Mouse (Mus musculus) limb, embryonic 11.5 days (tissue): ENCODE data around the gene Rgs12. TPM values are rescaled to one million over a fixed set of nuclear protein-coding genes. Genes with fewer than 3 reads are reported as not detected.

Source experiments
- ATAC-seq: fragments of 200-750 bp; cut with Nextera tagmentation; 2 replicates; pipeline ENCODE4 v1.8.0; 2017; ENCODE audit warnings: low read depth; ENCODE audit not compliant: insufficient number of reproducible peaks, low FRiP score, low TSS enrichment
- DNase-seq: peaks from one replicate; pipeline ENCODE4 v3.0.0-alpha.2; 2015; ENCODE audit warnings: low spot score
- H3K27ac ChIP-seq: fragments of 300-500 bp; sonication (generic); replicated peaks from 2 replicates; pipeline ENCODE4 v1.5.1; 2014; ENCODE audit warnings: low read depth, mild to moderate bottlenecking, low read length
- H3K27me3 ChIP-seq: fragments of 300-500 bp; sonication (generic); 2 replicates; pipeline ENCODE4 v1.6.1; 2014; ENCODE audit warnings: mild to moderate bottlenecking, low read length, mixed read lengths; ENCODE audit not compliant: control insufficient read depth, insufficient read depth
- H3K36me3 ChIP-seq: fragments of 300-500 bp; sonication (generic); 2 replicates; pipeline ENCODE4 v1.6.1; 2014; ENCODE audit warnings: mild to moderate bottlenecking, low read length, moderate library complexity, mixed read lengths; ENCODE audit not compliant: control insufficient read depth, insufficient read depth
- H3K4me1 ChIP-seq: fragments of 300-500 bp; sonication (generic); 2 replicates; pipeline ENCODE4 v1.6.1; 2014; ENCODE audit warnings: low read length, mixed read lengths; ENCODE audit not compliant: control insufficient read depth, insufficient read depth
- H3K4me2 ChIP-seq: fragments of 300-500 bp; sonication (generic); 2 replicates; pipeline ENCODE4 v1.6.1; 2014; ENCODE audit warnings: low read depth, mild to moderate bottlenecking, moderate library complexity; ENCODE audit not compliant: severe bottlenecking
- H3K4me3 ChIP-seq: fragments of 300-500 bp; sonication (generic); 2 replicates; pipeline ENCODE4 v1.5.1; 2014; ENCODE audit warnings: low read depth, low read length
- H3K9ac ChIP-seq: fragments of 300-500 bp; sonication (generic); 2 replicates; pipeline ENCODE4 v1.6.1; 2014; ENCODE audit warnings: mild to moderate bottlenecking, low read length
- H3K9me3 ChIP-seq: fragments of 300-500 bp; sonication (generic); 2 replicates; pipeline ENCODE4 v1.6.1; 2016; ENCODE audit warnings: low read length; ENCODE audit not compliant: control insufficient read depth
- WGBS: fragments of 180-500 bp; shearing (Covaris S2); extraction: QIAGEN DNeasy Blood & Tissue Kit; methylation state at CpG from one replicate; pipeline ENCODE4 v1.1.7; 2014; 5-methylcytosine and 5-hydroxymethylcytosine counted together
- polyA plus RNA-seq: library from polyadenylated mRNA; unstranded; fragments of >200 nt; fragmentation: Nextera tagmentation; extraction: Ambion mirVana; gene quantifications from 2 replicates; pipeline ENCODE4 v1.2.1, GENCODE M21; 2014

The Rgs12 gene
- polyA plus RNA-seq, 1 experiment from 2014 or later: 38.7 TPM

DNA sequence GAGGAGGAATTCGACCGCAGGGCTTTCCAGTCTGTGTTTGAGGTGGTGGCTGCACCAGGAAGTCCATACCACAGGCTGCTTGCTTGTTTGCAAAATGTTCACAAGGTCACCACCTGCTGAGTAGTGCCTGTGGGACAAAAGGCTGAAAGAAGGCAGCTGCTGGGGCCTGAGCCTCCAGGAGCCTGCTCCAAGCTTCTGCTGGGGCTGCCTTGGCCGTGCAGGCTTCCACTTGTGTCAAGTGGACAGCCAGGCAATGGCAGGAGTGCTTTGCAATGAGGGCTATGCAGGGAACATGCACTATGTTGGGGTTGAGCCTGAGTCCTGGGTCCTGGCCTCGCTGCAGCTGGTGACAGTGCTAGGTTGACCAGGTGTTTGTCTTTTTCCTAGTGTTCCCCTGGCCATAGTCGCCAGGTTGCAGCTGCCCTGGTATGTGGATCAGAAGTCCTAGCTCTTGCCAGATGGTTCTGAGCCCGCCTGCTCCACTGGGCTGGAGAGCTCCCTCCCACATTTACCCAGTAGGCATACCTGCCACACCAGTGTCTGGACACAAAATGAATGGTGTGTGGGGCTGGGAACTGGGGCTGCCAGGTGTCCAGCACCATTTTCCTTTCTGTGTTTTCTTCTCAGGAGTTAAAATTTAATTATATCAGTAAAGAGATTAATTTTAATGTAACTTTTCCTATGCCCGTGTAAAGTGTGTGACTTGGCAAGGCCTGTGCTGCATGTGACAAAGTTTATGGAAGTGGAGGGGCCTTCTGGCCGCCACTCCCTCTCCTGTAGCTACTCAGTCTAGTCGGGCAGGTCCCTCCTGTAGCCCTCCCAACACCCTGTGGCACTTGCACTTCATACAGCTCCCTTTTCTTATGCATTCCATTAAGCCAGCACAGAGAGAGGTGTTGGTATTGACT is 40.3 kb upstream of the Rgs12 start:
- no peaks in the 10 kb centered on the region for H3K4me1 ChIP-seq
- H3K9ac ChIP-seq: no peak overlapping the region
- H3K4me3 ChIP-seq: no peak overlapping the region
- peaks cover 18% of the 10 kb centered on the region; the same call in 1 of the 2 replicates for H3K36me3 ChIP-seq
- WGBS: 87% methylated on average over 9 of the region's 9 CpGs
- no peak for ATAC-seq
- no peak for DNase-seq
- no peak overlapping the region for H3K27ac ChIP-seq
- H3K27me3 ChIP-seq: no peaks in the 10 kb centered on the region
- no peaks in the 10 kb centered on the region for H3K9me3 ChIP-seq
- H3K4me2 ChIP-seq: no peak overlapping the region

DNA sequence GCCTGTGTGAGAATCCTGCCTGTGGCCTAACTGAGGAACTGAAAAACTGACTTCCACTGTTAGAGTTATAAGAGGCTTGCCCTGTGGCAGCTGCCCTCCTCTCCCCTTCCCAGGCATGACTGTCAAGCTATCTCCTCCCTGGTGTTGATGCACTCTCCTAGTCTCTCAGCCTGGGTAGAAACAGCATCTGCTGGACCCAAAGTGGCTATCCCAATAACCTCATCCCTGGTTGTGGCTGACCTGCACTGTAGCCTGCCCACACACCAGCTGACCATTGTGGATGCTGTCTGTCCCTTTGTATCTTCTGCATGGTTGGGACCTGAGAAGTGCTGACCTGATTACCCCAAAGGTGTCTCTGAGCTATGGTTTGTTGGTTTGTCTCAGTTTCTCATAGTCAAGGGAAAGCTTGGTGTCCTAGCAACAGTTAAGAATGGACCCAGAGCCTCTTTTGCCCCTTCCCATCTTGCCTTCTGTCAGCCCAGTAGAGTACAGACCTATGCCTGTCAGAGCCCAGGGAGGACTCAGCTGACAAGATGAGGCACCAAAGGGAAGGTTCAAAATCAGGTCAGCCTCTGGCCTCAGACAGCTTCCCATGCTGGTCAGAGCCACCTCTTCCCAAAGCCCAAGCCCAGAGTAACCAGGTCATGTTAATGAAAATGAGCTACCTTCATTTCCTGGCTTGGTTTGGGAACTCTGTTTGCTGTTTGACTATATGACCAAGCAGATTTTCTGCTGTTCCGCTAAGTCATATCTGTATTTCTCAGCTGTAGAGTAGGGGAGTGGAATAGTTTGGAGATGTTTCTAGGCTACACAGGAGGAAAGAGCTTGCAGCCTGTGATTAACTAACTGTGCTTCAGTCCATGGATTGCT is 39.4 kb upstream of the Rgs12 start:
- no peak overlapping the region for H3K4me2 ChIP-seq
- no peaks in the 10 kb centered on the region for H3K9me3 ChIP-seq
- H3K27ac ChIP-seq: no peak overlapping the region
- ATAC-seq: no peak
- no peak overlapping the region for H3K9ac ChIP-seq
- H3K27me3 ChIP-seq: no peaks in the 10 kb centered on the region
- H3K36me3 ChIP-seq: peaks cover 18% of the 10 kb centered on the region; the same call in 1 of the 2 replicates
- no peak overlapping the region for H3K4me3 ChIP-seq
- H3K4me1 ChIP-seq: no peaks in the 10 kb centered on the region
- DNase-seq: no peak
- WGBS: 100% methylated on average over 1 of the region's 1 CpGs

DNA sequence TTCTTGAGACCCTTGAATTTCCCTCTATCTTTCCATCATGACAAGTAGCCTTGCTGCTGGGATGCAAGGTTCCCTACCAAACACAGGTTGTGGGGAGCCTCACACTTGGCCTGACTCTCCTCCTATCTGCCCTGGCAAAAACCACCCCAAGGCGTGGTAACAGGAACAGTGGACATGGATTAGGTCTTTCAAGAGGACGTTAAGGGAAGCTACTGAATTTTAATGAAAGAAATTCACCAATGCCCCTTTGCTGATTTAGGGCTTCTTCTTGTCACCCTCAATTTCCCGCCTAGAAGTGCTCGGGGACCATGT is 38.8 kb upstream of the Rgs12 start:
- Histone ChIP-seq H3K4me2 (no peak overlapping the region), H3K36me3 (peaks cover 14% of the 10 kb centered on the region; the same call in 1 of the 2 replicates), H3K27ac (no peak overlapping the region), H3K27me3 (no peaks in the 10 kb centered on the region), H3K9ac (no peak overlapping the region), H3K4me1 (no peaks in the 10 kb centered on the region), H3K9me3 (no peaks in the 10 kb centered on the region), H3K4me3 (no peak overlapping the region)
- 92% methylated on average over 4 of the region's 4 CpGs for WGBS
- DNase-seq (no peak), ATAC-seq (no peak)

DNA sequence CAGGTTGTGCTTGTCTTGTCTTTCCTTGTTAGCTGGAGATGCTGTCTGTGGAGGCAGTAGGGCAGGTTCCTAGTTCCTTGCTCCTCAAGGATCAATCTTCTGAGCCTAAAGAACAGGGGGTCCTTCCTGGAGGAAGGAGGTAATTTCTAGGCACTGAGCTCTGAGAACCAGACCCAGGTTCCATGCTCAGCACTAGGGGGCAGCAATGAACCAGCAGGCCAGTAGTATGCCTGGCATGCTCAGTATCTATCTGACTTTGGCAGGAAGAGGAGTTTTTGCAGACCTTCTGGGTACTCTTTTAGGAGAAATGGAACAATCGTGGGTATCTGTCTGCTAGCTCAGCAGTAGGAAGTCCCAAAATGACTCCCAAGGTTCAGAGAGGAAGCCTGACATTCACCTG is 33.4 kb upstream of the Rgs12 start:
- no peak overlapping the region for H3K27ac ChIP-seq
- DNase-seq (peak; percentile 74), ATAC-seq (0 out of 2 replicates have a peak, but pooled peaks have one; percentile 60)
- H3K27me3 ChIP-seq: no peaks in the 10 kb centered on the region
- no peak overlapping the region for H3K4me3 ChIP-seq
- H3K4me2 ChIP-seq: no peak overlapping the region
- WGBS: 17% methylated on average over 1 of the region's 1 CpGs
- no peaks in the 10 kb centered on the region for H3K4me1 ChIP-seq
- H3K9me3 ChIP-seq: no peaks in the 10 kb centered on the region
- no peak overlapping the region for H3K9ac ChIP-seq
- no peaks in the 10 kb centered on the region for H3K36me3 ChIP-seq

DNA sequence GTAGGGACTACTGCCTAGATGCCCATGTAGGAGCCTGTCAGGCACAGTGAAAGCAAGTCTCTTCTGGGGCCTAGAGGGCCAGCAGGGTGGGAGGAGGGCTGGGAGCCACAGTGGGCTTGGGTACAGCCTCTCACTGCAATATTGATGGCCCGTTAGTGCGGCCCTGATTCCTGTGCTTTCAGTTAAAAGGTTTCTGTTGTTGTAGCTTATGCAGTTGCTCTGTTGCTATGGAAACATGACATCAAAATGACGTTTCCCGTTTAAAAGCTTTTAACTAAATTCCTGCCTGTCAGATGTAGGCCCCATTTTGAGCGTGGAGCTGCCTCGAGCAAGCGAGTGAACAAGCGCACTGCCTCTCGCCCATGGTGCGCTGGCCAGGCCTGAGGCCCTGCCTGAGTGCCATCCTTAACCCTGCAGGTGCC is 32.0 kb upstream of the Rgs12 start:
- WGBS: 62% methylated on average over 10 of the region's 10 CpGs
- Histone ChIP-seq H3K36me3 (no peaks in the 10 kb centered on the region), H3K4me1 (no peaks in the 10 kb centered on the region), H3K27me3 (no peaks in the 10 kb centered on the region), H3K4me2 (no peak overlapping the region), H3K9me3 (no peaks in the 10 kb centered on the region), H3K9ac (no peak overlapping the region), H3K4me3 (no peak overlapping the region), H3K27ac (no peak overlapping the region)
- ATAC-seq (no peak), DNase-seq (no peak)

DNA sequence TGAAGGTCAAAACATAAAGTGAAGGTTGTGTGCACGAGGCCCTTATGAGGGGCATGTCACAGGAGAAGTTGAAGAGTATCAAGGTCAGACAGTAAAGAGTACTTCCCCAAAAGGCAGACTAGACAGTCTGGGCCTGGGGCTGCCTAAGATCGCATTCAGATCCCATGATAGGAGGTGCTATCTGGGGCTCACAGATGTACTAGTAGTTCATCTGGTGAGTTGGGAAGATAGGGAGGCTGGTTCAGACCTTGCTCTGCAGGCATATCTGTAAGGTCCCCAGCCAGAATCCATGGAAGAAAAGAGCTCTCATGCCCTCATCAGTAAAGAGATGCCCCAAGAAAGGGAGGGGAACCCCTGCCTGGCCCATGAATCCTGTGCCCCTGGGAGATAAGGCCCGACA is 30.5 kb upstream of the Rgs12 start:
- H3K27ac ChIP-seq: no peak overlapping the region
- WGBS: 86% methylated on average over 3 of the region's 3 CpGs
- H3K36me3 ChIP-seq: no peaks in the 10 kb centered on the region
- no peak overlapping the region for H3K4me3 ChIP-seq
- no peaks in the 10 kb centered on the region for H3K9me3 ChIP-seq
- no peaks in the 10 kb centered on the region for H3K4me1 ChIP-seq
- no peak overlapping the region for H3K4me2 ChIP-seq
- ATAC-seq: no peak
- no peak for DNase-seq
- no peak overlapping the region for H3K9ac ChIP-seq
- no peaks in the 10 kb centered on the region for H3K27me3 ChIP-seq

DNA sequence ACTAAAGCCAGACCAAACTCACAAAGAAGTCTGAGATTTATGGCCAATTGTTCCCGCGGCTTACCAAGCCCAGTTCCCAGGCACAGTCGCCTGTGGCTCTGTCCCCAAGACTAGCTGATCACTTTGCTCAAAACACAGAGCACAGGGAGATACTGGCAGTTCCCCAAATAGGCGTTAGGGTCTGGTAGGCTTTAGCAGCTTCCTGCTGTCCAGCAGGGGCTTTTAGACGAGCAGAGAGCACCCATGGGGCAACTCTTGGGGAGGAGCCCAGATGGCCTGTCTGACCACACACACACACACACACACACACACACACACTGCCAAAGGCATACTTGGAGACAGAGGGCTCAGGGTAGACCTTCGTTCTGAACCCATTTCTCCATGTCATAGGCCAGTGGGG is 26.7 kb upstream of the Rgs12 start:
- ATAC-seq: no peak
- Histone ChIP-seq H3K27me3 (no peaks in the 10 kb centered on the region), H3K4me1 (no peaks in the 10 kb centered on the region), H3K27ac (no peak overlapping the region), H3K36me3 (no peaks in the 10 kb centered on the region), H3K4me2 (no peak overlapping the region), H3K4me3 (no peak overlapping the region), H3K9me3 (no peaks in the 10 kb centered on the region), H3K9ac (no peak overlapping the region)
- 55% methylated on average over 6 of the region's 6 CpGs for WGBS
- no peak for DNase-seq

DNA sequence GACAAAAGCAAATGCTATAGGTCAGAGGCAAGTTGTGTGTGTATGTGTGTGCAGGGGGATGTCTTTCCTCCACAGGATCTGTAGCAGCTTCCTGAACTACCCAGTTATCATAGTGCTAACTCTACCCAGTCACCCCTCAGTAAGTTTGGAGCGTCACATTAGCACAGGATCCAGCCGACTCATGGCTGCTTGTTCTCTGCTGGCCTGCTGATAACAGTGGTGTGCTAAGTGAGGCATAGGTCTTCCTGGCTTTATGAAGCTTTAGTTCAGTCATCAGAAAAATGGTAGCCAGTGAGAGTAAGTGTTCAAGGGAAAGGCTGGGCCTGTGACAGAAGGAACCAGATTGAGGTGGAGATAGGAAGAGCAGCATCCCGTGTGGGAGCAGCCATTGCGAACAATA is 25.3 kb upstream of the Rgs12 start:
- no peaks in the 10 kb centered on the region for H3K9me3 ChIP-seq
- DNase-seq (no peak), ATAC-seq (no peak)
- H3K4me2 ChIP-seq: no peak overlapping the region
- no peak overlapping the region for H3K27ac ChIP-seq
- no peaks in the 10 kb centered on the region for H3K4me1 ChIP-seq
- H3K36me3 ChIP-seq: no peaks in the 10 kb centered on the region
- 98% methylated on average over 4 of the region's 4 CpGs for WGBS
- no peaks in the 10 kb centered on the region for H3K27me3 ChIP-seq
- H3K4me3 ChIP-seq: no peak overlapping the region
- H3K9ac ChIP-seq: no peak overlapping the region
